Mouse (Mus musculus) heart, embryonic 15.5 days (tissue): ENCODE data around the gene Nkain2. TPM values are rescaled to one million over a fixed set of nuclear protein-coding genes. Genes with fewer than 3 reads are reported as not detected.

Experiments
- ATAC-seq: fragments of 200-750 bp; cut with Nextera tagmentation; replicated peaks from 2 replicates; pipeline ENCODE4 v1.8.0; 2017; ENCODE audit warnings: low read depth, moderate TSS enrichment; ENCODE audit not compliant: insufficient number of reproducible peaks, insufficient read depth, low FRiP score
- H3K27ac ChIP-seq: fragments of 300-500 bp; sonication (generic); 2 replicates; pipeline ENCODE4 v1.5.1; 2015; ENCODE audit warnings: mild to moderate bottlenecking, inconsistent platforms
- H3K27me3 ChIP-seq: fragments of 300-500 bp; sonication (generic); 2 replicates; pipeline ENCODE4 v1.6.1; 2015; ENCODE audit warnings: inconsistent platforms
- H3K36me3 ChIP-seq: fragments of 300-500 bp; sonication (generic); 2 replicates; pipeline ENCODE4 v1.6.1; 2015; ENCODE audit warnings: mild to moderate bottlenecking, inconsistent platforms
- H3K4me1 ChIP-seq: fragments of 300-500 bp; sonication (generic); replicated peaks from 2 replicates; pipeline ENCODE4 v1.6.1; 2015; ENCODE audit warnings: inconsistent platforms
- H3K4me2 ChIP-seq: fragments of 300-500 bp; sonication (generic); 2 replicates; pipeline ENCODE4 v1.6.1; 2015; ENCODE audit warnings: inconsistent platforms, mild to moderate bottlenecking, moderate library complexity
- H3K4me3 ChIP-seq: fragments of 300-500 bp; sonication (generic); 2 replicates; pipeline ENCODE4 v1.5.1; 2015; ENCODE audit warnings: mild to moderate bottlenecking, inconsistent platforms
- H3K9ac ChIP-seq: fragments of 300-500 bp; sonication (generic); 2 replicates; pipeline ENCODE4 v1.6.1; 2015; ENCODE audit warnings: mild to moderate bottlenecking, inconsistent platforms
- H3K9me3 ChIP-seq: fragments of 300-500 bp; sonication (generic); replicated peaks from 2 replicates; pipeline ENCODE4 v1.6.1; 2016; ENCODE audit warnings: inconsistent platforms
- WGBS: fragments of 180-500 bp; shearing (Covaris S2); methylation state at CpG from one replicate; pipeline ENCODE4 v1.1.7; 2015; ENCODE audit warnings: mixed read lengths; 5-methylcytosine and 5-hydroxymethylcytosine counted together
- polyA plus RNA-seq: library from polyadenylated mRNA; unstranded; fragments of >200 nt; fragmentation: Nextera tagmentation; extraction: Ambion mirVana; gene quantifications from 2 replicates; pipeline ENCODE4 v1.2.1, GENCODE M21; 2015

Nkain2 gene
- polyA plus RNA-seq, 1 experiment from 2014 or later: 0.50 TPM

DNA sequence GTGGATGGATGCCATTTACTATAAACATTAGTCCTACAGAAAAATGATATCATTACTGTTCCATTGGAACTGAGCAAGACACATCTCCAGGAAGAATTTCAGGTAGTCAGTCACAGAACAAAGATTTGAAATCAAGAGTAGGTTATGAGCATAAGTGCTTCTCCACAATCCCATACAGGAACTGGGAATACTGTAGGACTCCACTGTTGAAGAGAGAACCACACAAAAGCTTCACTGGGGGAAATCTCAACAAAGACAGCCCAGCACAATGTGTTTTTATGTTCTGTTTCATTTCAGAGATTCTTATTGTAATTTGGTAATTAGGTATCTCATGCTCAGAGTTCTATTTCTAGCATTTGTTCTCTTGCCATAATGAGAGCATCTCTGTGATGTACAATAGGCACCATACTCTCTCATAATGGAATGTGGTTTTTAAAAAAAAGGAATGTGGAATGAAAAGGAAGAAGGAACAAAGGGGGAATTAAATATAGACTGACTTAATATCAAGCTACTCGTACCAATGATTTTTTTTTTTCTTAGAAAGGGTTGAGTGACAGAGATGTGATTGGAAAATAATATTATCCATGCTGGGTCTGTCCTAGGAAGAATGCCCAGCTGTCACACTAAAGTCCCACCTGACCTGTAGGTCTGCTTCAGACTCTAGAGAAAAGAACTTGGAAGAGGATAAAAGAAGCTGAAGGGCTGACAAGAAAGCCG is 313.5 kb downstream of the Nkain2 start:
- no peak overlapping the region for H3K27ac ChIP-seq
- no peak overlapping the region for H3K9ac ChIP-seq
- no peaks in the 10 kb centered on the region for H3K4me1 ChIP-seq
- no peak overlapping the region for H3K4me3 ChIP-seq
- 55% methylated on average over 2 of the region's 2 CpGs for WGBS
- ATAC-seq: no peak
- H3K27me3 ChIP-seq: no peaks in the 10 kb centered on the region
- no peaks in the 10 kb centered on the region for H3K9me3 ChIP-seq
- no peaks in the 10 kb centered on the region for H3K36me3 ChIP-seq
- no peak overlapping the region for H3K4me2 ChIP-seq

DNA sequence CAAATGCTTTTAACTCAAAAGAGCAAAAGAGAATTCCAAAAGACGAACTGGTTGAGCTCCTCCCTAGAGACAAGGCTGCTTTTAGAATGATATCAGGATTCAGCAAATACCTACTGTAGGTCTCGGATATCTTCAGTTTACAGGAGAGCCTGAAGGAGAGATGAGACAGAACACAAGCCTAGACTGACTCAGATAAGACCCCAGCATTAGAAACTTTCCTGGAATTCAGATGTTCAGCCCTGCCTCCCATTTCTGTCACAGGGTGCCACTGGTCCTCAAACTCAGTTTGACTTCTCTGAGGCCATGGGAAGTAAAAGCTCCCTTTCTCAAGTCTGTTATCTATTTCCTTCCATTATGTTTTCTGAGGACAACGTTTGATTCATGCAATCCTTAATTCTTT is 332.6 kb downstream of the Nkain2 start:
- WGBS: 30% methylated on average over 3 of the region's 3 CpGs
- Histone ChIP-seq H3K4me3 (no peak overlapping the region), H3K4me1 (no peaks in the 10 kb centered on the region)

DNA sequence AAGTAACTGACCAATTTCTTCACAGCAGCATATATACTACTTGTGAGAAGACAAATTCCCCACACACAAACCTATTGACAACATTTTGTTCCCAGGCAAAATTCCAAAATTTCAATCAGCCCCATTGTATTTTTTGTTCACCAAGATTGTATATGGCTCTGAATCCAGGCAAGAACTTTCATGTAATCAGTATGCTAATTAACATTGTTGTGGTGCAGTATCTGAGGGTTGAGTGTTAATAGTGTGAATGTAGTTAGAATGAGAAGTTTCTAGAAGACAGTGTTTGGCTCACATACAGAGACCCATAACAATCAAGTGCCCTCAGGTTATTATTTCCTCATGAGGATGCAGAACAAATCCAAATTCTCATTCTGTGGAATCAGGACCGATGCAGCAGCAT is 354.2 kb downstream of the Nkain2 start:
- ATAC-seq: no peak
- 93% methylated on average over 1 of the region's 1 CpGs for WGBS
- no peak overlapping the region for H3K9ac ChIP-seq
- no peak overlapping the region for H3K27ac ChIP-seq
- no peak overlapping the region for H3K4me3 ChIP-seq
- no peaks in the 10 kb centered on the region for H3K27me3 ChIP-seq
- H3K9me3 ChIP-seq: no peaks in the 10 kb centered on the region
- H3K4me2 ChIP-seq: no peak overlapping the region
- no peaks in the 10 kb centered on the region for H3K4me1 ChIP-seq
- no peaks in the 10 kb centered on the region for H3K36me3 ChIP-seq

More for the DNA sequence above, 332.6 kb downstream of the Nkain2 start:
- no peak for ATAC-seq
- Histone ChIP-seq H3K4me2 (no peak overlapping the region), H3K9ac (no peak overlapping the region), H3K9me3 (no peaks in the 10 kb centered on the region), H3K36me3 (no peaks in the 10 kb centered on the region), H3K27ac (no peak overlapping the region), H3K27me3 (no peaks in the 10 kb centered on the region)

DNA sequence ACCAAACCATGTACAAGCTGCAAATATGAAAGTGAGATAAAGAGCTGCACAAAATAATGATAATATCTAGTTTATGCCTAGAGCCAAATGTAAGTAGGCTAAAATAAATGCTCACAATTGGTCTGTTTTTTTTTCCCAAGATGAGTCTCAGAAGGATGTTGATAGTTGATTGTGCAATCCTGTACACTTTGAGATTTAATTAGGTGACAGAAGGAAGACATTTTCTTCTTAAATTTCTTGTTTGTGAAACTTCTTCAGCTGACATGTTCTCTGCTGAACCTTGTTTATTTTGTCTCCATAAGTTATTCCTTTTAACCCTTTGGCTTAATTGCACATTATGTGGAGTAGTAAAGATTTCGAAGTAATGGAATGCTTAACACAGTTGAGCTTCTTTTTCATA is 379.4 kb downstream of the Nkain2 start:
- Histone ChIP-seq H3K4me3 (no peak overlapping the region), H3K4me1 (no peaks in the 10 kb centered on the region), H3K4me2 (no peak overlapping the region), H3K27me3 (no peaks in the 10 kb centered on the region), H3K27ac (no peak overlapping the region), H3K9me3 (no peaks in the 10 kb centered on the region), H3K9ac (no peak overlapping the region), H3K36me3 (no peaks in the 10 kb centered on the region)
- no peak for ATAC-seq
- 70% methylated on average over 1 of the region's 1 CpGs for WGBS

DNA sequence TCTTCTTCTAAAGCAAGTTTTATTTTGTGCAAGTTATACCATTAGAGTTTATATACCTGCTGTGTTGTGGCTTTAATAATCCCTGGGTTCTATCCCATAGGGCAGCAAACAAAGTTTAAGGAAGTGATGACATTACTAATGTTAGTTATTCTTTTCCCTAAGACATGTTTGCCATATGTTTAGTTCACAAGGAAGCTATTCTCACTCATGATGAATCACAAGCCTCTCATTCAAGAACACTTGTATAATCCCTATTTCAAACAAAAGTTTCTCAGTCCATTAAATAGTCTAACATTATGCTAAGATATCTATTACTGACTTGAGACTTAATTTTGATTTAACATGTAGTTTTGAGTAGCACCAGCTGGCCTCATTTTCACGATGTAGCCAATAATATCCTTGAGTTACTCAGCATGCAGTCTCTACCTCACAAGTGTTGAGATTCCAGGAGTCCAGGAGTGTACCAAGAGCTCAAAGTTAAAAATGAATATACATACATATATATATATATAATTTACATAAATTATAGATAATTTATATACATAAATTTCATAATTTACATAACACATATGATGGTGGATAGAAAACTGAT is 395.6 kb downstream of the Nkain2 start:
- H3K36me3 ChIP-seq: no peaks in the 10 kb centered on the region
- no peak for ATAC-seq
- 72% methylated on average over 1 of the region's 1 CpGs for WGBS
- no peak overlapping the region for H3K4me2 ChIP-seq
- no peaks in the 10 kb centered on the region for H3K9me3 ChIP-seq
- H3K27ac ChIP-seq: no peak overlapping the region
- H3K4me3 ChIP-seq: no peak overlapping the region
- no peaks in the 10 kb centered on the region for H3K4me1 ChIP-seq
- no peak overlapping the region for H3K9ac ChIP-seq
- H3K27me3 ChIP-seq: no peaks in the 10 kb centered on the region

DNA sequence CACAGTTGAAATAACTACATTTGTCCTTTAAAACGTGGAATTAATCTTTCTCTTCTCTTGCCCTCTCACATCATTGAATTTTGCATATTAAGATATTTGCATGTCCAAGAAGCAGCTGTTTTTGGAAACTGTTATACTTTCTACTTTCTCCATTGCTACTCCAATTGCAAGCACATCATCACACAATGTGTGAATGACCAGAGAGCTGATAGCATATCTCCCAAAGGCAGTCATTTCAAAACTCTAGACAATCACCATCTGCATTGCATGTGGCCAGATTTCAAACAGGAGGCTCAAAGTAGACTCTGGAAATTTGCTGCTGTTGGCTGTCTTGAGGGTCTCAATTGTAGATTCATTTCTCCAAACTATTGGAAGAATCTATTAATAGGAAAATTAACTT is 396.7 kb downstream of the Nkain2 start:
- no peaks in the 10 kb centered on the region for H3K4me1 ChIP-seq
- WGBS: 41% methylated on average over 1 of the region's 1 CpGs
- H3K36me3 ChIP-seq: no peaks in the 10 kb centered on the region
- H3K4me3 ChIP-seq: no peak overlapping the region
- ATAC-seq: no peak
- H3K27ac ChIP-seq: no peak overlapping the region
- H3K9me3 ChIP-seq: no peaks in the 10 kb centered on the region
- no peak overlapping the region for H3K4me2 ChIP-seq
- H3K9ac ChIP-seq: no peak overlapping the region
- H3K27me3 ChIP-seq: no peaks in the 10 kb centered on the region

DNA sequence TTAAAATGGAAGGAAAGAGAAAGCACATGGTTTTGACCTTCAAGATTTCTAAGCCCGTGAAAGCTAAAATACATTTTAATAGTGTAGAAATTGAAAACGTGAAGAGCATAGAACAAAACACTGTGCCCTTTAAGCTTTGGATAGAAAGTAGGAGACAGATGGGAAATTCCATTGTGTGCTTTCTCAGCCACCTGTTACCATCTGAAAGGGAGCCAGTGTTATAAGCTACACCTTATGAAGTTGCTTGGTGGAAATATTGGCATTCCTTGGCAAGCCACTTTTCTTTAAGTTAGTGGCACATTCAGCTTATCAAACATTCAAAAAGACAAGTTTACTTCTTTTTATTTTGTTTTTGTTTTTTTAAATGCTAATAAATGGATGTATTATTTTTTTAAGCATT is 427.5 kb downstream of the Nkain2 start:
- no peaks in the 10 kb centered on the region for H3K36me3 ChIP-seq
- H3K27me3 ChIP-seq: no peaks in the 10 kb centered on the region
- no peak overlapping the region for H3K27ac ChIP-seq
- no peaks in the 10 kb centered on the region for H3K4me1 ChIP-seq
- no peaks in the 10 kb centered on the region for H3K9me3 ChIP-seq
- no peak overlapping the region for H3K4me3 ChIP-seq
- ATAC-seq: no peak
- H3K4me2 ChIP-seq: no peak overlapping the region
- no peak overlapping the region for H3K9ac ChIP-seq
- 61% methylated on average over 2 of the region's 2 CpGs for WGBS

DNA sequence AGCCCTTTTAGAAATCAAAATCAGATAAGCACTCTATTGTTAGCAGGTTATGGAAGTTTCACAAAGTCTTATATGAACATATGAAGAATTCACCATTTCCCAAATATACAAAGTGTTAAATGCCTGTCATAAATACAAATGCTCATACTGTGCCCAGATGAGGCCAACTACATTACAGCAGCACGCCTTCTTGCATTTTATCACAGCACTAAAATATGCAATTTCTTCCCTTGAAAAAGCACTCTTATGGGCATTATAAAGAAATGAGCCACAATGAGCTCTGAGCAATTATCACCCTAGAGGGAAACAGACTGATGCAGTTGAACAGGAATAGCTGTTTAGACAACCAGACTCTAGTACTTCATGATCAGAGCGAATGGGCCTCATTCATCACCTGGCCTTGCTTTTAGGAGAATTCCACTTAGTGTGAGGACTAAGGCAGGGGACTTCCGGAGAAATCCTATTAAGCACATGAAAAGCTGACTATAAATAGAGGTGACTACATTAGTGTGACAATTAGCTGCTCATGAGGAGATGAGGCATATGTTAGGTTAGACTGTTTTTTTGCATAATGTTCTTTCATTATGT is 450.2 kb downstream of the Nkain2 start:
- 52% methylated on average over 3 of the region's 3 CpGs for WGBS
- ATAC-seq: no peak

DNA sequence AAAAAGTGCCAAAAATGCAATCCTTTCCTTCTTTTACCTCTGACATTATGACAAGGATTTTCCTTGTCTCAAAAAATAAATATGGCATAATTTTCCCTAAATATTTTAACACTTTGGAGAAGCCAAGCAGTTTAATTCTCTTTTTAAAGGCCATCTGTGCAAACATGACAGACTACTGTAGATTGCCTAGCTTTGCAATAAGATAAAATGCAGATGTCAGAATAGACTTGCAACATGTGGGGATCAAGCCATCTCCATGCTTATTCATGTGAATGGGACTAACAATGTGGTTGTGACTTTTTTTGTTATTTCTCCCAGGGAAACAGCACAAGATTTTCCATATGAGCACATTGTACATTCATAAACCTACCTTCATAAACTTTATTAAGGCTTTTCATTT is 476.0 kb downstream of the Nkain2 start:
- ATAC-seq: no peak
- Histone ChIP-seq H3K9me3 (no peaks in the 10 kb centered on the region), H3K36me3 (no peaks in the 10 kb centered on the region), H3K4me1 (no peaks in the 10 kb centered on the region), H3K27me3 (no peaks in the 10 kb centered on the region), H3K4me2 (no peak overlapping the region), H3K4me3 (no peak overlapping the region), H3K27ac (no peak overlapping the region), H3K9ac (no peak overlapping the region)

More for the DNA sequence above, 450.2 kb downstream of the Nkain2 start:
- Histone ChIP-seq H3K4me2 (no peak overlapping the region), H3K9ac (no peak overlapping the region), H3K27me3 (no peaks in the 10 kb centered on the region), H3K36me3 (no peaks in the 10 kb centered on the region), H3K4me1 (no peaks in the 10 kb centered on the region), H3K27ac (no peak overlapping the region), H3K9me3 (no peaks in the 10 kb centered on the region), H3K4me3 (no peak overlapping the region)

DNA sequence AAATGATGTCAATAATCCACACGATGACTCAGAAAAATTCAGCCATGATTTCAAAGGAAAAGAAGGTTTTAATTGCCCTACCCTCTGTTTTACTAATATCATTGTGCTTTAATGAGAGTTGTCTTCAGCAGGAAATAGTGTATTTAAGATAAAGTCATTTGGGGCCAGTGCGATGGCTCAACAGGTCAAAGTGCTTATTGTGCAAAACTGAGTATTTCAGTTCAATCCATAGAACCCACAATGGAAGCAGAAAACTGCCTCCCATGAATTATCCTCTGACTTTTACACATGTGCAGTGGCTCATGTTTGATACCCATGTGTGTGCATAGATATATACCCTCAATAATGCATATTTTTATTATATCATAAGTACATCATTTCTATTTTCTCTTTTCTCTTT is 478.9 kb downstream of the Nkain2 start:
- no peak overlapping the region for H3K4me2 ChIP-seq
- no peaks in the 10 kb centered on the region for H3K36me3 ChIP-seq
- H3K9me3 ChIP-seq: no peaks in the 10 kb centered on the region
- WGBS: 80% methylated on average over 2 of the region's 2 CpGs
- ATAC-seq: no peak
- H3K4me1 ChIP-seq: no peaks in the 10 kb centered on the region
- H3K27ac ChIP-seq: no peak overlapping the region
- no peak overlapping the region for H3K9ac ChIP-seq
- no peak overlapping the region for H3K4me3 ChIP-seq
- H3K27me3 ChIP-seq: no peaks in the 10 kb centered on the region

DNA sequence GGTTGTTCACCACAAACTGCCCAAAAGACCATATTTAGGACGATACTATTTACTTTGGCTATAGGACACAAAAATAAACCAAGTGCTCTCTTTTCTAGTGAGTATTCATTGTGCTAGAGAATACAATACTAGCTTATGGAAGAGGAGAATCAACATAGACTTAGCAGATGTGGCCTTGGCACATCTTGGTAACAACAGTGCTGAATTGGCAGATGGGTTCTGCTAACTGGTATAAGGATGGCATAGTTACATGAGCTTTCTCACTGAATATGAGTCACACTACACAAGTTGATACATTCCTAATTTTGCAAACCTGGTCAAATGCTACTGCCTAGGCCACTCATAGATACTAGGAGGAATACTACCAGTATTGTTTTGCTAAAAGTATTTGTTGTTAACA is 489.3 kb downstream of the Nkain2 start:
- Histone ChIP-seq H3K36me3 (no peaks in the 10 kb centered on the region), H3K4me3 (no peak overlapping the region), H3K4me2 (no peak overlapping the region), H3K27ac (no peak overlapping the region), H3K27me3 (no peaks in the 10 kb centered on the region), H3K9me3 (no peaks in the 10 kb centered on the region), H3K9ac (no peak overlapping the region), H3K4me1 (no peaks in the 10 kb centered on the region)
- 52% methylated on average over 1 of the region's 1 CpGs for WGBS
- no peak for ATAC-seq
